8 mouse cellular contexts compared by ENCODE assay signal in the genomic region with DNA sequence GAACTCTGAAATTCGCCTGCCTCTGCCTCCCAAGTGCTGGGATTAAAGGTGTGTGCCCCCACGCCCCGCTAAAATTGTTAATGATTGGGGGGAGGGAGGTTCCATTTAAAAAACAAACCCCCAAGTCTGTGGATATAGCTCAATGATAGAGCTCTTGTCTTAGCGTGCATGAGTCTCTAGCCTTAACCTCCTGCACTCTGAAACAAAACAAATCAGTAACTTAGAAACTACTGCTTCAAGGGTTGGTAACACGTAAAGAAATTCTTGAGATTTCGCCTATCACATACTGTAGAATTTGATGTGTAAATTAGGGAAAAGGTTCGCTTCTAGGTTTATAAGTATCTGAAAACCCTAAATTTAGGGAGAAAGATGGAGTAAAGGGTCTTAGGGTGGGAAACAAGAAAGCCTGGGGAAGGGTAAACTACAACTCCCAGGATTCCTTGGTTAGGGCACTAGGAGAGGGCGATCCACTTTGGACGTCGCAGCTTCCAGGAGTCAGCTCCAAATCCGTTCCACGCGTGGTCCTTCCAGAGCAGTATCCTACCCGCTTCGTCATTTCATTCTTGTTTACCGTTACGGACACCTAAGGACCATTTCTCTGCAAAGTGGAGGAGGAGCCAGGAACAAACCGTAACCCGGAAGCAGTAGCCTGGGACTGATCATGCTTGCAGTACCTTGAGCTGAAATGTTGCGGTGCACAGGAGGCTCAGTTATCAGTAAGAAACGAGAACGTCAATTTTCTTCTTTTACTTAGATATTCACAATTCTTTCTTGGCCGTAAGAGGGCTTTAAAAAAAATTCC. TPM values are rescaled to one million over a fixed set of nuclear protein-coding genes. Genes with fewer than 3 reads are reported as not detected.
DNase-seq lines count a peak whose midpoint lies in the region; ATAC-seq and TF ChIP-seq lines count a peak whose summit lies in the region.

A gene (plus strand): TSS at position 452 of the 802 bp plus-strand sequence.

- no peak for TF ChIP-seq CTCF in MEL (IDR thresholded peaks at IDR 0.05 in 2 of 3, conservative IDR thresholded peaks at IDR 0.05 in 1 of 3; ENCODE audit: control insufficient read depth in 1 of 3, insufficient read depth in 1 of 3, low read depth in 2 of 3, low read length in 3 of 3, poor library complexity in 1 of 3, severe bottlenecking in 1 of 3)
- no peak for TF ChIP-seq CTCF in cerebellum, adult 2 months (IDR thresholded peaks at IDR 0.05; ENCODE audit: borderline replicate concordance, insufficient read depth, low read depth, low read length)
- TF ChIP-seq CTCF in thymus, adult 2 months (IDR thresholded peaks at IDR 0.05; ENCODE audit: borderline replicate concordance, control insufficient read depth, extremely low read depth, insufficient read depth, low read length, poor library complexity), result no peak

- peak; percentile 92 for DNase-seq in MEL (ENCODE audit: low read depth, low spot score)
- peak; percentile 76 to 77 for DNase-seq in cerebellum, adult 2 months
- DNase-seq in forelimb bud, embryonic 11.5 days (ENCODE audit: low read depth, low spot score), result peak; percentile 55
- DNase-seq in hindbrain, embryonic 11.5 days (ENCODE audit: low spot score), result peak; percentile 75
- peak; percentile 76 for DNase-seq in layer of hippocampus, adult 9-11 months
- peak; percentile 40 for DNase-seq in ovary, adult 18-20 months (ENCODE audit: low spot score)
- DNase-seq in thymus, adult 2 months, result peak; percentile 66

- no peak for TF ChIP-seq RAD21 in MEL (IDR thresholded peaks at IDR 0.05; ENCODE audit: low read depth, low read length)

- H3K9ac ChIP-seq in MEL (ENCODE audit: control insufficient read depth, low read depth, low read length, poor library complexity, severe bottlenecking), result peak within 1 kb of the TSS; percentile 87
- peak within 1 kb of the TSS; percentile 68 for H3K9ac ChIP-seq in hindbrain, embryonic 11.5 days (ENCODE audit: low read depth, low read length)
- H3K9ac ChIP-seq in lung, embryonic 16.5 days (ENCODE audit: low read length), result peak within 1 kb of the TSS; percentile 61

- ATAC-seq in hindbrain, embryonic 11.5 days (ENCODE audit: low FRiP score), result peak; percentile 91
- ATAC-seq in lung, embryonic 16.5 days (ENCODE audit: low read depth), result peak; percentile 90

- peak within 1 kb of the TSS; percentile 95 for H3K27ac ChIP-seq in MEL (ENCODE audit: control insufficient read depth, low read depth, low read length)
- H3K27ac ChIP-seq in cerebellum, adult 2 months (ENCODE audit: insufficient read depth, low read length), result peak within 1 kb of the TSS; percentile 61
- peak within 1 kb of the TSS; percentile 72; the same call in 1 of the 2 replicates for H3K27ac ChIP-seq in hindbrain, embryonic 11.5 days (ENCODE audit: low read depth, low read length)
- peak within 1 kb of the TSS; percentile 69 for H3K27ac ChIP-seq in lung, embryonic 16.5 days (ENCODE audit: low read length)
- peak within 1 kb of the TSS; percentile 53; the same call in 1 of the 2 replicates for H3K27ac ChIP-seq in thymus, adult 2 months (ENCODE audit: control insufficient read depth, insufficient read depth, low read length)

- peaks cover 0 to 2% of the 10 kb centered on the region in 2 experiments; a peak in 1 of 4 replicates for H3K4me1 ChIP-seq in MEL (ENCODE audit: control insufficient read depth in 1 of 2, insufficient read depth in 2 of 2, low read length in 2 of 2)
- no peaks in the 10 kb centered on the region for H3K4me1 ChIP-seq in cerebellum, adult 2 months (ENCODE audit: control insufficient read depth, insufficient read depth, low read length)
- no peaks in the 10 kb centered on the region for H3K4me1 ChIP-seq in hindbrain, embryonic 11.5 days (replicated peaks; ENCODE audit: control insufficient read depth, insufficient read depth, low read length)
- 0 out of 2 replicates have a peak, but pooled peaks cover 2% of the 10 kb centered on the region for H3K4me1 ChIP-seq in lung, embryonic 16.5 days (replicated peaks; ENCODE audit: control insufficient read depth, insufficient read depth, low read length)
- H3K4me1 ChIP-seq in thymus, adult 2 months (replicated peaks; ENCODE audit: control insufficient read depth, insufficient read depth, low read length), result peaks cover 3% of the 10 kb centered on the region

- WGBS in cerebellum, adult 2 months, result 19% methylated on average over 23 of the region's 23 CpGs
- 19% methylated on average over 23 of the region's 23 CpGs for WGBS in hindbrain, embryonic 11.5 days
- 16% methylated on average over 23 of the region's 23 CpGs for WGBS in lung, embryonic 16.5 days
- 21% methylated on average over 23 of the region's 23 CpGs for WGBS in thymus, adult 2 months

- peaks cover 0 to 11% of the 10 kb centered on the region in 2 experiments; a peak in 2 of 4 replicates for H3K36me3 ChIP-seq in MEL (ENCODE audit: control insufficient read depth in 1 of 2, insufficient read depth in 2 of 2, low read length in 2 of 2)
- H3K36me3 ChIP-seq in hindbrain, embryonic 11.5 days (ENCODE audit: control insufficient read depth, insufficient read depth, low read length), result no peaks in the 10 kb centered on the region
- H3K36me3 ChIP-seq in lung, embryonic 16.5 days (ENCODE audit: control insufficient read depth, insufficient read depth, low read length), result peaks cover 7% of the 10 kb centered on the region; the same call in 1 of the 2 replicates
- peaks cover 4% of the 10 kb centered on the region; the same call in 1 of the 2 replicates for H3K36me3 ChIP-seq in thymus, adult 2 months (ENCODE audit: control insufficient read depth, insufficient read depth, low read length)

- H3K4me3 ChIP-seq in MEL (ENCODE audit: control insufficient read depth in 1 of 2, insufficient read depth in 1 of 2, low read depth in 2 of 2, low read length in 2 of 2), result peak within 1 kb of the TSS; percentile 61 to 87
- H3K4me3 ChIP-seq in cerebellum, adult 2 months (replicated peaks; ENCODE audit: insufficient read depth, low read depth, low read length), result peak within 1 kb of the TSS; percentile 76
- peak within 1 kb of the TSS; percentile 50 for H3K4me3 ChIP-seq in hindbrain, embryonic 11.5 days (ENCODE audit: low read depth, low read length)
- peak within 1 kb of the TSS; percentile 53 for H3K4me3 ChIP-seq in lung, embryonic 16.5 days (ENCODE audit: low read length)
- peak within 1 kb of the TSS; percentile 80 for H3K4me3 ChIP-seq in thymus, adult 2 months (ENCODE audit: control insufficient read depth, insufficient read depth, low read length)

- peak within 1 kb of the TSS; percentile 41 for H3K4me2 ChIP-seq in hindbrain, embryonic 11.5 days (replicated peaks; ENCODE audit: low read depth, low read length)
- H3K4me2 ChIP-seq in lung, embryonic 16.5 days (ENCODE audit: low read depth, low read length), result peak within 1 kb of the TSS; percentile 69

- peak; percentile 44 to 75; a peak in 3 of 4 replicates for TF ChIP-seq POLR2A in MEL (IDR thresholded peaks at IDR 0.05; ENCODE audit: control insufficient read depth in 1 of 2, insufficient read depth in 1 of 2, low read depth in 1 of 2, low read length in 2 of 2, poor library complexity in 1 of 2)
- peak; percentile 54; the same call in 1 of the 2 replicates for TF ChIP-seq POLR2A in cerebellum, adult 2 months (IDR thresholded peaks at IDR 0.05; ENCODE audit: borderline replicate concordance, insufficient read depth, low read length)
- TF ChIP-seq POLR2A in thymus, adult 2 months (IDR thresholded peaks at IDR 0.05; ENCODE audit: control insufficient read depth, extremely low read depth, insufficient read depth, low read length, poor library complexity), result no peak

- no peaks in the 10 kb centered on the region for H3K9me3 ChIP-seq in MEL (replicated peaks; ENCODE audit: insufficient read depth, low read length)
- no peaks in the 10 kb centered on the region for H3K9me3 ChIP-seq in hindbrain, embryonic 11.5 days (ENCODE audit: control insufficient read depth, low read length)
- no peaks in the 10 kb centered on the region for H3K9me3 ChIP-seq in lung, embryonic 16.5 days (ENCODE audit: control insufficient read depth, low read length)

- no peaks in the 10 kb centered on the region for H3K79me2 ChIP-seq in MEL (ENCODE audit: control insufficient read depth, insufficient read depth, low read length, poor library complexity)

- TF ChIP-seq EP300 in MEL (IDR thresholded peaks at IDR 0.05; ENCODE audit: low read depth in 1 of 2, low read length in 2 of 2), result no peak

- H3K27me3 ChIP-seq in MEL (ENCODE audit: control insufficient read depth in 1 of 2, insufficient read depth in 2 of 2, low read length in 2 of 2), result no peaks in the 10 kb centered on the region
- no peaks in the 10 kb centered on the region for H3K27me3 ChIP-seq in cerebellum, adult 2 months (ENCODE audit: control insufficient read depth, insufficient read depth, low read length)
- H3K27me3 ChIP-seq in hindbrain, embryonic 11.5 days (ENCODE audit: control insufficient read depth, insufficient read depth, low read length), result no peaks in the 10 kb centered on the region
- H3K27me3 ChIP-seq in lung, embryonic 16.5 days (ENCODE audit: control insufficient read depth, insufficient read depth, low read depth, low read length), result no peaks in the 10 kb centered on the region
- H3K27me3 ChIP-seq in thymus, adult 2 months (ENCODE audit: control insufficient read depth, insufficient read depth, low read length), result no peaks in the 10 kb centered on the region

TF ChIP-seq in MEL, 35 proteins besides CTCF, POLR2A, EP300 and RAD21 (continues in another document):
- TF ChIP-seq HCFC1 (IDR thresholded peaks at IDR 0.05; ENCODE audit: low read depth, low read length), result peak; percentile 90
- TF ChIP-seq RCOR1 (IDR thresholded peaks at IDR 0.05; ENCODE audit: low read depth, low read length), result no peak
- TF ChIP-seq USF1 (IDR thresholded peaks at IDR 0.05; ENCODE audit: low read depth, low read length), result no peak
- peak; percentile 54; the same call in 1 of the 2 replicates for TF ChIP-seq POLR2AphosphoS2 (IDR thresholded peaks at IDR 0.05; ENCODE audit: low read length)
- TF ChIP-seq SMC3 (IDR thresholded peaks at IDR 0.05; ENCODE audit: low read depth, low read length), result no peak
- peak; percentile 90 for TF ChIP-seq TBP (IDR thresholded peaks at IDR 0.05; ENCODE audit: low read depth, low read length)
- TF ChIP-seq USF2 (IDR thresholded peaks at IDR 0.05; ENCODE audit: borderline replicate concordance in 1 of 2, insufficient read depth in 1 of 2, low read depth in 1 of 2, low read length in 2 of 2), result no peak
- TF ChIP-seq NRF1 (IDR thresholded peaks at IDR 0.05; ENCODE audit: insufficient read depth, low read depth, low read length, poor library complexity, severe bottlenecking), result no peak
- TF ChIP-seq NELFE (IDR thresholded peaks at IDR 0.05; ENCODE audit: low read depth, low read length), result peak; percentile 75

RNA-seq across cellular contexts. Expression of the gene that starts here (rescaled TPM):
- total RNA-seq in MEL (2012; rRNA removed), result 4.0 and 4.8 TPM in 2 replicates
- polyA plus RNA-seq in MEL (2012; ENCODE audit: insufficient read depth in 1 of 2, insufficient read length in 2 of 2, low read depth in 1 of 2, low replicate concordance in 2 of 2, missing spikeins in 1 of 2), result 1 to 10 TPM in 1 of 2 experiments, not detected in 1; 4.9 TPM
- 6.6 and 6.9 TPM in 2 replicates for polyA plus RNA-seq in cerebellum, adult 2 months (2012; rRNA removed)
- polyA plus RNA-seq in hindbrain, embryonic 11.5 days (2014; fragmentation: Nextera tagmentation; extraction: Ambion mirVana), result 12.6 and 12.8 TPM in 2 replicates
- polyA plus RNA-seq in lung, embryonic 16.5 days (2015; fragmentation: Nextera tagmentation; extraction: Ambion mirVana), result 11.4 and 12.1 TPM in 2 replicates
- 1.5 and 1.6 TPM in 2 replicates for polyA plus RNA-seq in thymus, adult 2 months (2012; rRNA removed)

Comparison
In these comparisons a context has a peak if more than half of its experiments do, and no peak if none do; other contexts are left out.
1. Peak in every context shown above with its lines: DNase-seq, ATAC-seq, H3K4me3 ChIP-seq and H3K27ac ChIP-seq.
2. DNase-seq: peak in every context shown above with its lines; median percentile 92 in MEL; 76 in cerebellum, adult 2 months; 76 in layer of hippocampus, adult 9-11 months; 75 in hindbrain, embryonic 11.5 days; 66 in thymus, adult 2 months; 55 in forelimb bud, embryonic 11.5 days; 40 in ovary, adult 18-20 months.